Mouse (Mus musculus): ENCODE measurements at regions not wholly inside any gene's neighbourhood (a gene's known extent, or its start where the extent isn't known, plus 50 kb on each side); places are given as distances from the start of the nearest gene placed in this dataset.

GRCm38 (mm10) chr17:31732176-31732880, 54.7 kb downstream of the Cryaa start:
- no peaks in the 10 kb centered on the region for H3K9me3 ChIP-seq
- 89% methylated on average over 32 of the region's 32 CpGs for WGBS

GRCm38 (mm10) chr17:31734521-31734920, 56.9 kb downstream of the Cryaa start:
- Histone ChIP-seq H3K36me3 (no peaks in the 10 kb centered on the region), H3K9ac (no peak overlapping the region), H3K9me3 (no peaks in the 10 kb centered on the region), H3K4me3 (no peak overlapping the region), H3K4me2 (replicated peaks) (no peak overlapping the region), H3K4me1 (no peaks in the 10 kb centered on the region), H3K27me3 (no peaks in the 10 kb centered on the region), H3K27ac (no peak overlapping the region)
- ATAC-seq (ENCODE audit: insufficient number of reproducible peaks, insufficient read depth, low FRiP score, low TSS enrichment) = no peak
- 29% methylated on average over 7 of the region's 7 CpGs for WGBS

More at GRCm38 (mm10) chr17:31732176-31732880, 54.7 kb downstream of the Cryaa start:
- no peak for ATAC-seq (ENCODE audit: insufficient number of reproducible peaks, insufficient read depth, low FRiP score, low TSS enrichment)
- Histone ChIP-seq H3K4me1 (0 out of 2 replicates have a peak, but pooled peaks cover 3% of the 10 kb centered on the region), H3K27me3 (no peaks in the 10 kb centered on the region), H3K9ac (no peak overlapping the region), H3K27ac (no peak overlapping the region), H3K4me2 (replicated peaks) (no peak overlapping the region), H3K36me3 (no peaks in the 10 kb centered on the region), H3K4me3 (no peak overlapping the region)

- no peak overlapping the region for H3K4me3 ChIP-seq
- no peaks in the 10 kb centered on the region for H3K9me3 ChIP-seq
- no peaks in the 10 kb centered on the region for H3K36me3 ChIP-seq
- no peak overlapping the region for H3K27ac ChIP-seq
- 88% methylated on average over 6 of the region's 6 CpGs for whole genome bisulfite sequencing
- no peak overlapping the region for H3K4me2 ChIP-seq (replicated peaks)
- H3K9ac ChIP-seq = no peak overlapping the region
- no peak for ATAC-seq (ENCODE audit: insufficient number of reproducible peaks, insufficient read depth, low FRiP score, low TSS enrichment)
- no peaks in the 10 kb centered on the region for H3K27me3 ChIP-seq
- no peaks in the 10 kb centered on the region for H3K4me1 ChIP-seq
Measured at GRCm38 (mm10) chr17:31736716-31737115, 59.1 kb downstream of the Cryaa start.

GRCm38 (mm10) chr17:31738249-31738648, 60.6 kb downstream of the Cryaa start:
- Histone ChIP-seq H3K27me3 (no peaks in the 10 kb centered on the region), H3K4me1 (no peaks in the 10 kb centered on the region), H3K9me3 (no peaks in the 10 kb centered on the region), H3K4me2 (replicated peaks) (no peak overlapping the region), H3K36me3 (no peaks in the 10 kb centered on the region), H3K4me3 (no peak overlapping the region), H3K9ac (no peak overlapping the region), H3K27ac (no peak overlapping the region)
- no peak for ATAC-seq (ENCODE audit: insufficient number of reproducible peaks, insufficient read depth, low FRiP score, low TSS enrichment)
- 53% methylated on average over 3 of the region's 3 CpGs for WGBS

GRCm38 (mm10) chr17:31739586-31739985, 62.0 kb downstream of the Cryaa start:
- H3K36me3 ChIP-seq = no peaks in the 10 kb centered on the region
- H3K4me3 ChIP-seq = no peak overlapping the region
- H3K4me2 ChIP-seq (replicated peaks) = no peak overlapping the region
- 56% methylated on average over 11 of the region's 11 CpGs for WGBS
- H3K27me3 ChIP-seq = no peaks in the 10 kb centered on the region
- no peak overlapping the region for H3K27ac ChIP-seq
- ATAC-seq (ENCODE audit: insufficient number of reproducible peaks, insufficient read depth, low FRiP score, low TSS enrichment) = no peak
- H3K9me3 ChIP-seq = no peaks in the 10 kb centered on the region
- H3K9ac ChIP-seq = no peak overlapping the region
- H3K4me1 ChIP-seq = no peaks in the 10 kb centered on the region

GRCm38 (mm10) chr17:31740059-31740458, 62.5 kb downstream of the Cryaa start:
- WGBS = 78% methylated on average over 11 of the region's 11 CpGs

GRCm38 (mm10) chr17:31743656-31744055, 66.0 kb downstream of the Cryaa start:
- Histone ChIP-seq H3K4me1 (peaks cover 12% of the 10 kb centered on the region), H3K27ac (no peak overlapping the region), H3K36me3 (no peaks in the 10 kb centered on the region), H3K9me3 (no peaks in the 10 kb centered on the region), H3K4me2 (replicated peaks) (no peak overlapping the region), H3K4me3 (no peak overlapping the region), H3K9ac (no peak overlapping the region), H3K27me3 (no peaks in the 10 kb centered on the region)
- 91% methylated on average over 4 of the region's 4 CpGs for WGBS
- no peak for ATAC-seq (ENCODE audit: insufficient number of reproducible peaks, insufficient read depth, low FRiP score, low TSS enrichment)

More at GRCm38 (mm10) chr17:31740059-31740458, 62.5 kb downstream of the Cryaa start:
- no peak overlapping the region for H3K27ac ChIP-seq
- H3K27me3 ChIP-seq = no peaks in the 10 kb centered on the region
- H3K36me3 ChIP-seq = no peaks in the 10 kb centered on the region
- no peak for ATAC-seq (ENCODE audit: insufficient number of reproducible peaks, insufficient read depth, low FRiP score, low TSS enrichment)
- H3K4me3 ChIP-seq = no peak overlapping the region
- no peak overlapping the region for H3K9ac ChIP-seq
- H3K4me1 ChIP-seq = no peaks in the 10 kb centered on the region
- no peaks in the 10 kb centered on the region for H3K9me3 ChIP-seq
- no peak overlapping the region for H3K4me2 ChIP-seq (replicated peaks)

GRCm38 (mm10) chr17:31746198-31747111, 68.8 kb downstream of the Cryaa start:
- Histone ChIP-seq H3K9me3 (no peaks in the 10 kb centered on the region), H3K4me2 (replicated peaks) (peak overlapping the region; percentile 26; the same call in 1 of the 2 replicates), H3K36me3 (no peaks in the 10 kb centered on the region), H3K4me3 (no peak overlapping the region), H3K27ac (peak overlapping the region; percentile 76), H3K9ac (no peak overlapping the region), H3K27me3 (no peaks in the 10 kb centered on the region), H3K4me1 (peaks cover 12% of the 10 kb centered on the region)
- ATAC-seq (ENCODE audit: insufficient number of reproducible peaks, insufficient read depth, low FRiP score, low TSS enrichment) = no peak
- WGBS = 23% methylated on average over 20 of the region's 20 CpGs

GRCm38 (mm10) chr17:31747563-31747962, 70.0 kb downstream of the Cryaa start:
- no peaks in the 10 kb centered on the region for H3K9me3 ChIP-seq
- H3K36me3 ChIP-seq = no peaks in the 10 kb centered on the region
- H3K9ac ChIP-seq = no peak overlapping the region
- H3K27ac ChIP-seq = no peak overlapping the region
- H3K4me3 ChIP-seq = no peak overlapping the region
- H3K4me1 ChIP-seq = peaks cover 12% of the 10 kb centered on the region
- no peak for ATAC-seq (ENCODE audit: insufficient number of reproducible peaks, insufficient read depth, low FRiP score, low TSS enrichment)
- H3K27me3 ChIP-seq = no peaks in the 10 kb centered on the region
- WGBS = 82% methylated on average over 2 of the region's 2 CpGs
- no peak overlapping the region for H3K4me2 ChIP-seq (replicated peaks)

GRCm38 (mm10) chr17:31748158-31748557, 70.6 kb downstream of the Cryaa start:
- H3K9ac ChIP-seq = no peak overlapping the region
- H3K4me1 ChIP-seq = peaks cover 12% of the 10 kb centered on the region
- H3K9me3 ChIP-seq = no peaks in the 10 kb centered on the region
- no peak overlapping the region for H3K4me3 ChIP-seq
- no peaks in the 10 kb centered on the region for H3K36me3 ChIP-seq
- H3K4me2 ChIP-seq (replicated peaks) = no peak overlapping the region
- 81% methylated on average over 2 of the region's 2 CpGs for whole genome bisulfite sequencing
- no peaks in the 10 kb centered on the region for H3K27me3 ChIP-seq
- H3K27ac ChIP-seq = peak overlapping the region; percentile 7; the same call in 1 of the 2 replicates
- no peak for ATAC-seq (ENCODE audit: insufficient number of reproducible peaks, insufficient read depth, low FRiP score, low TSS enrichment)

- 70% methylated on average over 6 of the region's 6 CpGs for WGBS
- no peak overlapping the region for H3K27ac ChIP-seq
- no peak overlapping the region for H3K9ac ChIP-seq
- no peak overlapping the region for H3K4me3 ChIP-seq
- H3K4me1 ChIP-seq = peaks cover 12% of the 10 kb centered on the region
- ATAC-seq (ENCODE audit: insufficient number of reproducible peaks, insufficient read depth, low FRiP score, low TSS enrichment) = no peak
- H3K27me3 ChIP-seq = no peaks in the 10 kb centered on the region
- no peaks in the 10 kb centered on the region for H3K9me3 ChIP-seq
- no peak overlapping the region for H3K4me2 ChIP-seq (replicated peaks)
- H3K36me3 ChIP-seq = no peaks in the 10 kb centered on the region
Measured at GRCm38 (mm10) chr17:31748971-31749370, 71.4 kb downstream of the Cryaa start.

- WGBS = 76% methylated on average over 2 of the region's 2 CpGs
- H3K4me2 ChIP-seq (replicated peaks) = no peak overlapping the region
- H3K4me1 ChIP-seq = peaks cover 10% of the 10 kb centered on the region
- no peak for ATAC-seq (ENCODE audit: insufficient number of reproducible peaks, insufficient read depth, low FRiP score, low TSS enrichment)
- H3K36me3 ChIP-seq = no peaks in the 10 kb centered on the region
- no peak overlapping the region for H3K9ac ChIP-seq
- H3K27ac ChIP-seq = no peak overlapping the region
- no peaks in the 10 kb centered on the region for H3K27me3 ChIP-seq
- H3K4me3 ChIP-seq = no peak overlapping the region
- no peaks in the 10 kb centered on the region for H3K9me3 ChIP-seq
Measured at GRCm38 (mm10) chr17:31751262-31751661, 73.7 kb downstream of the Cryaa start.

Measured in embryonic facial prominence, embryonic 12.5 days (tissue).